In genomic region chr3:68709198-68709797, GRCm38 (mm10) we compare ENCODE assay signal across 9 mouse cellular contexts. TPM values are rescaled to one million over a fixed set of nuclear protein-coding genes. Genes with fewer than 3 reads are reported as not detected.
DNase-seq lines count a peak whose midpoint lies in the region; ATAC-seq lines count a peak whose summit lies in the region.
"Had no signal": no experiment of that assay in that cellular context is flagged by ENCODE, and none has a peak within 500 bp of the region (broad histone marks: within the 10 kb centered on the region; RNA-seq: fewer than 3 reads in every experiment).

No protein-coding gene starts in this region.

- no peak overlapping the region for H3K4me3 ChIP-seq in forebrain, embryonic 15.5 days
- no peak overlapping the region for H3K4me3 ChIP-seq in hindbrain, embryonic 12.5 days

- H3K27ac ChIP-seq in forebrain, embryonic 15.5 days (replicated peaks), result no peak overlapping the region
- H3K27ac ChIP-seq in hindbrain, embryonic 12.5 days, result no peak overlapping the region
- H3K27ac ChIP-seq: macrophage had no signal

- 0 out of 2 replicates have a peak, but pooled peaks have one; percentile 57 for ATAC-seq in forebrain, embryonic 15.5 days (replicated peaks)
- peak; percentile 71; the same call in 1 of the 2 replicates for ATAC-seq in hindbrain, embryonic 12.5 days (ENCODE audit: low FRiP score)

- no peaks in the 10 kb centered on the region for H3K9me3 ChIP-seq in forebrain, embryonic 15.5 days
- H3K9me3 ChIP-seq in hindbrain, embryonic 12.5 days (replicated peaks), result no peaks in the 10 kb centered on the region

- no peaks in the 10 kb centered on the region for H3K36me3 ChIP-seq in forebrain, embryonic 15.5 days
- H3K36me3 ChIP-seq in hindbrain, embryonic 12.5 days, result no peaks in the 10 kb centered on the region

- no peaks in the 10 kb centered on the region for H3K27me3 ChIP-seq in forebrain, embryonic 15.5 days
- H3K27me3 ChIP-seq in hindbrain, embryonic 12.5 days, result no peaks in the 10 kb centered on the region

- no peak overlapping the region for H3K4me2 ChIP-seq in forebrain, embryonic 15.5 days (replicated peaks)
- H3K4me2 ChIP-seq in hindbrain, embryonic 12.5 days (replicated peaks), result no peak overlapping the region

- WGBS in forebrain, embryonic 15.5 days, result 50% methylated on average over 9 of the region's 9 CpGs
- 61% methylated on average over 9 of the region's 9 CpGs for WGBS in hindbrain, embryonic 12.5 days

- no peak overlapping the region for H3K9ac ChIP-seq in forebrain, embryonic 15.5 days (replicated peaks)
- H3K9ac ChIP-seq in hindbrain, embryonic 12.5 days, result no peak overlapping the region

- no peaks in the 10 kb centered on the region for H3K4me1 ChIP-seq in forebrain, embryonic 15.5 days
- no peaks in the 10 kb centered on the region for H3K4me1 ChIP-seq in hindbrain, embryonic 12.5 days

- peak; percentile 80 for DNase-seq in NIH3T3 (ENCODE audit: low read depth)
- DNase-seq in cerebellum, adult 11 months, result peak; percentile 60
- peak; percentile 64 to 77 for DNase-seq in layer of hippocampus, postnatal 10 days (ENCODE audit: low spot score in 2 of 2)
- DNase-seq in lung, postnatal 14 days, result peak; percentile 74
- peak; percentile 62 to 77 for DNase-seq in right cerebral cortex, postnatal 10 days (ENCODE audit: low spot score in 2 of 2)
- peak; percentile 63 for DNase-seq in urinary bladder, postnatal 14 days (ENCODE audit: low spot score)

RNA-seq across cellular contexts. Expression of gene Il12a, which starts 18.9 kb away (rescaled TPM):
- polyA plus RNA-seq in forebrain, embryonic 15.5 days (2015; fragmentation: Nextera tagmentation; extraction: Ambion mirVana), result 0.19 and 0.46 TPM in 2 replicates
- polyA plus RNA-seq in hindbrain, embryonic 12.5 days (2016; fragmentation: Nextera tagmentation; extraction: Ambion mirVana), result 0.18 TPM in 1 of 2 replicates, not detected in the other
- under 1 TPM in 1 of 2 experiments, not detected in 1; 0.62 TPM for total RNA-seq in layer of hippocampus, postnatal 10 days (2021)
